Mouse (Mus musculus) hindbrain, postnatal 0 days (tissue): ENCODE results near the gene Ltbp3. TPM values are rescaled to one million over a fixed set of nuclear protein-coding genes. Genes with fewer than 3 reads are reported as not detected.
A peak's percentile ranks its signal among the peaks of the same experiment; 100 is the strongest.

Source experiments
- ATAC-seq: fragments of 200-750 bp; cut with Nextera tagmentation; 2 replicates; pipeline ENCODE4 v1.8.0; 2017; ENCODE audit warnings: mild to moderate bottlenecking, moderate TSS enrichment, moderate library complexity
- DNase-seq: peaks from one replicate; pipeline ENCODE4 v3.0.0-alpha.2; 2015; ENCODE audit warnings: low spot score
- H3K27ac ChIP-seq: fragments of 300-500 bp; sonication (generic); 2 replicates; pipeline ENCODE4 v1.5.1; 2014; ENCODE audit warnings: mild to moderate bottlenecking
- H3K27me3 ChIP-seq: fragments of 300-500 bp; sonication (generic); 2 replicates; pipeline ENCODE4 v1.6.1; 2014; ENCODE audit warnings: low read length, mixed read lengths; ENCODE audit not compliant: insufficient read depth
- H3K36me3 ChIP-seq: fragments of 300-500 bp; sonication (generic); 2 replicates; pipeline ENCODE4 v1.6.1; 2014; ENCODE audit warnings: low read length, mixed read lengths; ENCODE audit not compliant: insufficient read depth
- H3K4me1 ChIP-seq: fragments of 300-500 bp; sonication (generic); 2 replicates; pipeline ENCODE4 v1.6.1; 2014; ENCODE audit warnings: antibody characterized with exemption, low read length, mixed read lengths; ENCODE audit not compliant: insufficient read depth
- H3K4me2 ChIP-seq: fragments of 300-500 bp; sonication (generic); 2 replicates; pipeline ENCODE4 v1.6.1; 2014; ENCODE audit warnings: low read depth, mild to moderate bottlenecking, low read length, moderate library complexity, mixed read lengths
- H3K4me3 ChIP-seq: fragments of 300-500 bp; sonication (generic); 2 replicates; pipeline ENCODE4 v1.5.1; 2014; ENCODE audit warnings: low read length
- H3K9ac ChIP-seq: fragments of 300-500 bp; sonication (generic); replicated peaks from 2 replicates; pipeline ENCODE4 v1.6.1; 2014; ENCODE audit warnings: mild to moderate bottlenecking, low read length, moderate library complexity, mixed read lengths
- H3K9me3 ChIP-seq: fragments of 300-500 bp; sonication (generic); 2 replicates; pipeline ENCODE4 v1.6.1; 2016; ENCODE audit warnings: low read length, mixed read lengths
- CTCF ChIP-seq: IDR thresholded peaks from 2 replicates; pipeline ENCODE4 v1.5.1; 2016; ENCODE audit warnings: antibody characterized with exemption, control low read depth, low read depth
- WGBS: fragments of 180-500 bp; shearing (Covaris S2); extraction: QIAGEN DNeasy Blood & Tissue Kit; methylation state at CpG from one replicate; pipeline ENCODE4 v1.1.7; 2014; 5-methylcytosine and 5-hydroxymethylcytosine counted together
- polyA plus RNA-seq: library from polyadenylated mRNA; unstranded; fragments of >200 nt; fragmentation: Nextera tagmentation; extraction: Ambion mirVana; gene quantifications from 2 replicates; pipeline ENCODE4 v1.2.1, GENCODE M21; 2015
- total RNA-seq: library from RNA; depleted of rRNA; stranded (reverse); fragments of >200 nt; gene quantifications from 2 replicates; pipeline ENCODE4 v1.2.3, GENCODE M21; 2014

Gene Ltbp3
- total and polyA plus RNA-seq, 2 experiments from 2014 or later: 14.0 to 50.2 TPM

GRCm38 (mm10) chr19:5724549-5724941 is 16.2 kb upstream of the Ltbp3 start:
- H3K9ac ChIP-seq: no peak overlapping the region
- H3K4me2 ChIP-seq: peak overlapping the region; percentile 96; the same call in 1 of the 2 replicates
- H3K4me3 ChIP-seq: no peak overlapping the region
- no peak for TF ChIP-seq CTCF
- H3K4me1 ChIP-seq: peaks cover 20% of the 10 kb centered on the region
- H3K27ac ChIP-seq: no peak overlapping the region
- no peaks in the 10 kb centered on the region for H3K9me3 ChIP-seq
- no peak for DNase-seq
- ATAC-seq: no peak
- H3K36me3 ChIP-seq: peaks cover 22% of the 10 kb centered on the region
- no peaks in the 10 kb centered on the region for H3K27me3 ChIP-seq
- 83% methylated on average over 7 of the region's 7 CpGs for WGBS

GRCm38 (mm10) chr19:5725029-5725707 is 15.5 kb upstream of the Ltbp3 start:
- no peaks in the 10 kb centered on the region for H3K9me3 ChIP-seq
- no peak overlapping the region for H3K4me3 ChIP-seq
- TF ChIP-seq CTCF: no peak
- ATAC-seq (no peak), DNase-seq (no peak)
- H3K9ac ChIP-seq: peak overlapping the region; percentile 42; the same call in 1 of the 2 replicates
- peak overlapping the region; percentile 96 for H3K4me2 ChIP-seq
- H3K4me1 ChIP-seq: peaks cover 24% of the 10 kb centered on the region
- peaks cover 16% of the 10 kb centered on the region for H3K36me3 ChIP-seq
- 73% methylated on average over 12 of the region's 12 CpGs for WGBS
- no peaks in the 10 kb centered on the region for H3K27me3 ChIP-seq
- no peak overlapping the region for H3K27ac ChIP-seq

- WGBS: 14% methylated on average over 49 of the region's 49 CpGs
- H3K36me3 ChIP-seq: peaks cover 8% of the 10 kb centered on the region
- no peak for TF ChIP-seq CTCF
- peak within 1 kb of the TSS; percentile 36; the same call in 1 of the 2 replicates for H3K27ac ChIP-seq
- DNase-seq (peak; percentile 52), ATAC-seq (no peak)
- H3K27me3 ChIP-seq: no peaks in the 10 kb centered on the region
- peak within 1 kb of the TSS; percentile 96 for H3K4me2 ChIP-seq
- no peaks in the 10 kb centered on the region for H3K9me3 ChIP-seq
- peaks cover 32% of the 10 kb centered on the region for H3K4me1 ChIP-seq
- H3K9ac ChIP-seq: peak within 1 kb of the TSS; percentile 42
- peak within 1 kb of the TSS; percentile 97 for H3K4me3 ChIP-seq
Measured at GRCm38 (mm10) chr19:5725767-5726515, 14.8 kb upstream of the Ltbp3 start, which contains the start of gene Ehbp1l1. Ehbp1l1 (minus strand) TSS chr19:5726317.

- H3K36me3 ChIP-seq: no peaks in the 10 kb centered on the region
- H3K4me2 ChIP-seq: peak overlapping the region; percentile 96
- H3K9me3 ChIP-seq: no peaks in the 10 kb centered on the region
- WGBS: 79% methylated on average over 15 of the region's 15 CpGs
- DNase-seq (no peak), ATAC-seq (no peak)
- TF ChIP-seq CTCF: no peak
- H3K27me3 ChIP-seq: no peaks in the 10 kb centered on the region
- 0 out of 2 replicates have a peak overlapping the region, but pooled peaks have one; percentile 22 for H3K9ac ChIP-seq
- H3K4me3 ChIP-seq: peak overlapping the region; percentile 97
- H3K4me1 ChIP-seq: peaks cover 37% of the 10 kb centered on the region
- peak overlapping the region; percentile 36; the same call in 1 of the 2 replicates for H3K27ac ChIP-seq
Measured at GRCm38 (mm10) chr19:5726961-5727578, 13.6 kb upstream of the Ltbp3 start.

- H3K36me3 ChIP-seq: no peaks in the 10 kb centered on the region
- H3K9ac ChIP-seq: peak overlapping the region; percentile 98
- peaks cover 37% of the 10 kb centered on the region for H3K4me1 ChIP-seq
- no peaks in the 10 kb centered on the region for H3K27me3 ChIP-seq
- H3K4me2 ChIP-seq: peak overlapping the region; percentile 96
- ATAC-seq: peak; percentile 30
- no peaks in the 10 kb centered on the region for H3K9me3 ChIP-seq
- DNase-seq: peak; percentile 93
- TF ChIP-seq CTCF: peak; percentile 99
- 3% methylated on average over 14 of the region's 14 CpGs for WGBS
- H3K27ac ChIP-seq: peak overlapping the region; percentile 96
- H3K4me3 ChIP-seq: peak overlapping the region; percentile 97
Measured at GRCm38 (mm10) chr19:5727701-5728100, 13.0 kb upstream of the Ltbp3 start.

- Histone ChIP-seq H3K36me3 (no peaks in the 10 kb centered on the region), H3K9me3 (no peaks in the 10 kb centered on the region), H3K9ac (peak overlapping the region; percentile 98), H3K4me2 (peak overlapping the region; percentile 96), H3K27ac (peak overlapping the region; percentile 96), H3K4me3 (peak overlapping the region; percentile 97), H3K27me3 (no peaks in the 10 kb centered on the region), H3K4me1 (peaks cover 37% of the 10 kb centered on the region)
- WGBS: 3% methylated on average over 37 of the region's 37 CpGs
- ATAC-seq: peak; percentile 15
- DNase-seq: peak; percentile 75
- TF ChIP-seq CTCF: no peak
Measured at GRCm38 (mm10) chr19:5728631-5729443, 11.9 kb upstream of the Ltbp3 start.
